Mouse (Mus musculus): ENCODE measurements around the gene Mcrip1. TPM values are rescaled to one million over a fixed set of nuclear protein-coding genes. Genes with fewer than 3 reads are reported as not detected.
A peak's percentile ranks its signal among the peaks of the same experiment; 100 is the strongest.

Mcrip1 gene
- polyA plus RNA-seq, 1 experiment from 2014 or later, result 191 TPM

DNA sequence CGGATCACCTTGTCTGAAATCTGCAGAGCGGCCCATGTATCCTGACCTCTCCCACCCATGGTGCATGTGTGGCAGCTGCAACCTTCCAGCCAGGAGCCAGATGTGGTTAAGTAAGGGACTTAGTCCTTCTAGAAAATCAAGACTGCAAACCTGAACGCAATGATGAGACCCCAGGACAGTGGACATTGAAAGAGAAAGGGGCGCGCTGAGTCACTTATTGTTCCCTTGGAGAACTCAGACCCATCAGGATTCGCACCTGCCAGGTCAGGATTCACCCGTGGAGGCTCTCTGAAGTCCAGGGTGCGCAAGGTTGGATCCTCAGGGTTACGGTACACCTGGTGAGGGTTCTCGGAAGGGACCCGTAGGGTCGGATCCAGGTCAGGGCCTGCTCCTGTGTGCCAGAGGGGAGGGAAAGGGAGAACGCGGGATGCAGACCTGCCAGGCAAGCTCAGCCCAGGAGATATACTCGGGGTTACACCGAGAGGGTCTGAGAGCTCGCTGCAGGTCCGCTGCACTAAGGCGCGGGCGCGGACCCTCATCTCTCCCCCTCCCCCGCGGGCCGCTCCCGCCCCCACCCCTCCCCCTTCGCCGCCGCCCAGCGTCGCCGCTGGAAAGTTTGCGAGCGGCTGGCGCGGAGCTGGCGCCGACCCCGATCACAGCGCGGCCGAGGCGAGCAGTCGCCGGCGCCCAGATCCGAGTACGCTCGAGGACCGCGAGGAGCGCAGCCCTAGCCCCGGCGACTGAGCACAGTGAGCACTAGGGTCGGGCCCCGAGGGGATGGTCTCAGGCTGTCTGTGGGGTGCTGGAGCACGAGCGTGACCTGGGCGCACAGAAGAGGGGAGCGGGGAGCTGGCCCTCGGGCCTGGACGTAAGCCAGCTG, 19.2 kb downstream of the Mcrip1 start, which contains the start of gene Gcgr:
Gene Gcgr, plus strand, starts transcription at position 615 of the 880 bp plus-strand sequence.
- 9% methylated on average over 52 of the region's 62 CpGs for WGBS
- Histone ChIP-seq H3K4me2 (ENCODE audit: low read length) (peak within 1 kb of the TSS; percentile 84), H3K9me3 (ENCODE audit: control insufficient read depth, low read length) (no peaks in the 10 kb centered on the region), H3K27me3 (replicated peaks; ENCODE audit: control insufficient read depth, insufficient read depth, low read length) (peaks cover 65% of the 10 kb centered on the region), H3K9ac (ENCODE audit: low read length) (peak within 1 kb of the TSS; percentile 41), H3K4me3 (ENCODE audit: low read depth, low read length) (peak within 1 kb of the TSS; percentile 39), H3K36me3 (ENCODE audit: control insufficient read depth, insufficient read depth, low read length) (no peaks in the 10 kb centered on the region), H3K27ac (ENCODE audit: low read depth) (no peak within 1 kb of the TSS), H3K4me1 (replicated peaks; ENCODE audit: control insufficient read depth, insufficient read depth, low read length) (peaks cover 2% of the 10 kb centered on the region; the same call in 1 of the 2 replicates)
- DNase-seq (ENCODE audit: low spot score), result peak; percentile 69
- peak; percentile 50 for ATAC-seq (replicated peaks; ENCODE audit: low FRiP score, low TSS enrichment, low read depth)

DNA sequence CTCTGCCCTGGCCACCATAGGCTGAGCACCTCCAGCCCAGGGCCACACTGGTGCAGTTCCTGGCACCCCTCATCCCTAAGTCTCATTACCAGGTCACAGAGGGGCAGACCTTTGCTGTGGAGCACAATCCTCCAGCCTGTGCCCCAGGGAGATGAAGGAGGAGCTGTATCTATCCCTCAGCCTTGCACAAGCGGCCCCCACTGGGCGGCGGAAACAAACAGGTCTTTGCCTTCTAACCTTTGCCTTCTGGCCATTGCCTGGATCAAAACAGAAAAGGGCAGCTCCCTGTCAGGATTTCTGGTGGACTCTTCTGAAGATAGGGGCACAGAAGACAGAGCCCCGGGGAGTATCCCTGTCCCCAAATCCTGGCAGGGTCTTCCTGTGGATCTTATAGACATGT, 20.6 kb downstream of the Mcrip1 start:
- peaks cover 60% of the 10 kb centered on the region for H3K27me3 ChIP-seq (replicated peaks; ENCODE audit: control insufficient read depth, insufficient read depth, low read length)
- WGBS, result 59% methylated on average over 4 of the region's 4 CpGs

DNA sequence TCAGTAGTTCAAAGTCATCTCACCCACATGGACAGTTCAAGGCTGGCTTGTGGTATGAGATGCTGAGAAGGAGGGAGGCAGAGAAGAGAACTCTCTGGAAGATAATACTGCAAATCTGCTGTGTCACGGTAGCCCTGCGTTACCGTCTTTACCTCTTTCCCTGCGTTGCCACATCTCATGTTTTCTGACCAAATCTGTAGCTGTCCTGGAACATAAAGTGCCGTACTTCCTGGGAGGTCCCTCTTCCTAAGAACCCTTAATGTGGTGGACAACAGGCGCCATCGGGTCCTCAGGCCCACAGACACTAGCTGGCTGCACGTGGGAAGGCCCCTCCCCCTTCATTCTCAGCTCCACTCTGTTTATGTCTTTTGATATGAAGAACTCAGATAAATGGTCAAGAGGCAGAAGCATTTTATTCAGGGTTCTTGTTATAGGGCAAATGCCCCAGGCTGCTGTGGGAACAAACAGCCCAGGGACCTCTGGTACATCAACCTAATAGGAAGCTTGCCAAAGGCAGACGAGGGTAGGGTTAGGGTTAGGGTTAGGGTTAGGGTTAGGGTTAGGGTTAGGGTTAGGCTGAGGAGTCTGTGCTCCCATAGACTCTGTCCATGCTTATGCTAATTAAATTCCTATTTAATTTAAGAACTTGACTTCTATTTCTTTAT, 21.7 kb downstream of the Mcrip1 start:
- H3K27ac ChIP-seq (ENCODE audit: low read depth), result no peak overlapping the region
- no peak overlapping the region for H3K9ac ChIP-seq (ENCODE audit: low read length)
- H3K27me3 ChIP-seq (replicated peaks; ENCODE audit: control insufficient read depth, insufficient read depth, low read length), result peaks cover 52% of the 10 kb centered on the region
- no peaks in the 10 kb centered on the region for H3K36me3 ChIP-seq (ENCODE audit: control insufficient read depth, insufficient read depth, low read length)
- WGBS, result 77% methylated on average over 9 of the region's 9 CpGs
- ATAC-seq (replicated peaks; ENCODE audit: low FRiP score, low TSS enrichment, low read depth) (no peak), DNase-seq (ENCODE audit: low spot score) (no peak)
- H3K4me2 ChIP-seq (ENCODE audit: low read length), result no peak overlapping the region
- H3K4me3 ChIP-seq (ENCODE audit: low read depth, low read length), result no peak overlapping the region
- peaks cover 2% of the 10 kb centered on the region; the same call in 1 of the 2 replicates for H3K4me1 ChIP-seq (replicated peaks; ENCODE audit: control insufficient read depth, insufficient read depth, low read length)
- no peaks in the 10 kb centered on the region for H3K9me3 ChIP-seq (ENCODE audit: control insufficient read depth, low read length)

More for the DNA sequence above, 20.6 kb downstream of the Mcrip1 start:
- no peak overlapping the region for H3K27ac ChIP-seq (ENCODE audit: low read depth)
- H3K4me1 ChIP-seq (replicated peaks; ENCODE audit: control insufficient read depth, insufficient read depth, low read length), result peaks cover 2% of the 10 kb centered on the region; the same call in 1 of the 2 replicates
- H3K4me2 ChIP-seq (ENCODE audit: low read length), result no peak overlapping the region
- no peak overlapping the region for H3K4me3 ChIP-seq (ENCODE audit: low read depth, low read length)
- H3K9me3 ChIP-seq (ENCODE audit: control insufficient read depth, low read length), result no peaks in the 10 kb centered on the region
- DNase-seq (ENCODE audit: low spot score), result no peak
- no peaks in the 10 kb centered on the region for H3K36me3 ChIP-seq (ENCODE audit: control insufficient read depth, insufficient read depth, low read length)
- ATAC-seq (replicated peaks; ENCODE audit: low FRiP score, low TSS enrichment, low read depth), result no peak
- no peak overlapping the region for H3K9ac ChIP-seq (ENCODE audit: low read length)

DNA sequence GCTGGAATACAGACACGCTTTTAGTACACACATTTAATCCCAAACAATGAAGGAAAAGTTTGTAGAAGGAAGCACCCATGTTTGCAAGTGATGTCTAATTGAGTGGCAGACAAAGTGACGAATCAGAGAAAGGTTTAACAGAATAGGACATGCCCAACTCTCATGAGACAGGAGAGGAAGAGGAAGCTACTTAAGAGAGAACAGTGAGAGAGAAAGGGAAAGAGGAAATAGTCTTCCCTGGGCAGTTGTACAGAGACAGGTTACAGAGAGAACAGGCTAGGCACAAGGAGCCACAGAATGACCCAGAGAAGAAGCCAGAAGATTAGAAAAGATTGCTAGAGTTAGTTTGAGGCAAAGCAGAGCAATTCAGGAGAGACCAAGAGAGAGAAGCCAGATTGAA, 23.6 kb downstream of the Mcrip1 start:
- Histone ChIP-seq H3K9ac (ENCODE audit: low read length) (no peak overlapping the region), H3K27me3 (replicated peaks; ENCODE audit: control insufficient read depth, insufficient read depth, low read length) (peaks cover 34% of the 10 kb centered on the region), H3K27ac (ENCODE audit: low read depth) (no peak overlapping the region), H3K4me3 (ENCODE audit: low read depth, low read length) (no peak overlapping the region), H3K4me2 (ENCODE audit: low read length) (no peak overlapping the region), H3K4me1 (replicated peaks; ENCODE audit: control insufficient read depth, insufficient read depth, low read length) (peaks cover 2% of the 10 kb centered on the region; the same call in 1 of the 2 replicates), H3K36me3 (ENCODE audit: control insufficient read depth, insufficient read depth, low read length) (no peaks in the 10 kb centered on the region), H3K9me3 (ENCODE audit: control insufficient read depth, low read length) (no peaks in the 10 kb centered on the region)
- 76% methylated on average over 2 of the region's 2 CpGs for WGBS
- DNase-seq (ENCODE audit: low spot score), result no peak
- no peak for ATAC-seq (replicated peaks; ENCODE audit: low FRiP score, low TSS enrichment, low read depth)

DNA sequence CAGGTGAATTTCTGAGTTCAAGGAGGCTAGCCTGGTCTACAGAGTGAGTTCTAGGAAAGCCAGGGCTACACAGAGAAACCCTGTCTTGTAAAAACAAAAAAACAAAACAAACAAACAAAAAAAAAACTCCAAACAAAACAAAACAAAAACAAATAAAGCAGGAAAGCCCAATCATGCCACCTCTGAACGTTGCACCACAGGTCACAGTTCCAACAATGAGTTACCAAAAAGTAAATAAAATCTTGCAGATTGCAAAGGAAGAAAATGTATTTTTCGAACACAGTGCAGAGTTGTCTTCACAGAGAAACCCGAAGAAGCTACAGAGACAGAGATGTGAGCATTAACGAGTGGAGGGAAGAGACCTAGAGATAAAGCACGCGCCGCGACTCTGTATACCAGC, 26.9 kb downstream of the Mcrip1 start:
- DNase-seq (ENCODE audit: low spot score), result no peak
- peaks cover 2% of the 10 kb centered on the region; the same call in 1 of the 2 replicates for H3K27me3 ChIP-seq (replicated peaks; ENCODE audit: control insufficient read depth, insufficient read depth, low read length)
- 84% methylated on average over 8 of the region's 8 CpGs for WGBS
- no peaks in the 10 kb centered on the region; the same call in 1 of the 2 replicates for H3K4me1 ChIP-seq (replicated peaks; ENCODE audit: control insufficient read depth, insufficient read depth, low read length)
- no peaks in the 10 kb centered on the region for H3K9me3 ChIP-seq (ENCODE audit: control insufficient read depth, low read length)
- H3K9ac ChIP-seq (ENCODE audit: low read length), result no peak overlapping the region
- H3K27ac ChIP-seq (ENCODE audit: low read depth), result no peak overlapping the region
- H3K4me3 ChIP-seq (ENCODE audit: low read depth, low read length), result no peak overlapping the region
- no peaks in the 10 kb centered on the region for H3K36me3 ChIP-seq (ENCODE audit: control insufficient read depth, insufficient read depth, low read length)
- H3K4me2 ChIP-seq (ENCODE audit: low read length), result no peak overlapping the region
- ATAC-seq (replicated peaks; ENCODE audit: low FRiP score, low TSS enrichment, low read depth), result no peak

DNA sequence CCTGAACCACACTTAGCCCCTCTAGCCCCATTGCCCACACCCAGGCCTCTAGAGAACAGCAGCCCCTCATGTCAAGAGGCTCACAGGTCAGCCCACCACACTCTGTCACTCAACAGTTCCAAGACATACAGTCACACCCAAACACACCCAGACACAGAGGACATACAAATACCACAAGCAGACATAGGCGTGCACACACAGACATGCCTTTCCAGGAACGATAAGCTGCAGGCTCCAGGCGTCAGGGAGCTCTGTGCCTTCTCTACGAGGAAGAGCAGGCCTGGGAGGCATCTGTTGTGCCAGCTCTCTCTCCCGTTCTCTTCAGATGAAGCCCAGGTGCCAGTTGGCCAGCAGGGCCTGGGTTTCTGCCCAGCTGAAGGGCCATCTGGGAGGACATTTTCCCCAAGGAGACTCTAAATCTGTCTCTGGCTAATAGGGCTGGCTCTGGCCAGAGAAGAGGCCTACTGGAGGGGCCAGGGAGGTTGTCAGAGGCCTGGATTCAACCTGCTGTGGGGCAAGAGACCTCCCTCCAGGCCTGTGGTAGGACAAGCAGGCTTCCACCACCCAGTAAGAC, 28.5 kb downstream of the Mcrip1 start:
- H3K4me3 ChIP-seq (ENCODE audit: low read depth, low read length), result no peak overlapping the region
- H3K27ac ChIP-seq (ENCODE audit: low read depth), result no peak overlapping the region
- ATAC-seq (replicated peaks; ENCODE audit: low FRiP score, low TSS enrichment, low read depth) (no peak), DNase-seq (ENCODE audit: low spot score) (no peak)
- H3K4me1 ChIP-seq (replicated peaks; ENCODE audit: control insufficient read depth, insufficient read depth, low read length), result no peaks in the 10 kb centered on the region; the same call in 1 of the 2 replicates
- no peaks in the 10 kb centered on the region for H3K36me3 ChIP-seq (ENCODE audit: control insufficient read depth, insufficient read depth, low read length)
- H3K9ac ChIP-seq (ENCODE audit: low read length), result no peak overlapping the region
- no peaks in the 10 kb centered on the region for H3K27me3 ChIP-seq (replicated peaks; ENCODE audit: control insufficient read depth, insufficient read depth, low read length)
- no peaks in the 10 kb centered on the region for H3K9me3 ChIP-seq (ENCODE audit: control insufficient read depth, low read length)
- H3K4me2 ChIP-seq (ENCODE audit: low read length), result no peak overlapping the region
- WGBS, result 61% methylated on average over 5 of the region's 5 CpGs

DNA sequence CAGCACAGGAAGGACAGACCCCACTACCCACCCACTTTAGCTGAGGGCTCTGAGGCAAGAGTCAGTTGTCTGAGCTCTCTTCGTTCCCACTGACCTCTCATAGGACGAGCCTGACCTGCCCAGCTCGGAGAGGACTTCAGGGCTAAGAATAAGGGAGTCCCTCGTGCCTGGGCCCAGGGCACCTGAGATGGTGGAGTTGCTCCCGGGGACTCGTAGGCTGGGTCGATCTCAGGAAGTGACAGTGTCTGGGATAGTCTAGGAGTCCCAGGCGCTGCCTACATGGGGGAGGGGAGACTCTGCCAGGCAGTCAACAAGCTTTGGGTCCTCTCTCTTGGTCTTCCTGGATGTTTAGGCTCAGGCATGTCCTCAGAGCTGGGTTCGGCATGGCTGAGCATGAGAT, 29.0 kb downstream of the Mcrip1 start:
- no peak overlapping the region for H3K4me3 ChIP-seq (ENCODE audit: low read depth, low read length)
- no peak for ATAC-seq (replicated peaks; ENCODE audit: low FRiP score, low TSS enrichment, low read depth)
- H3K9me3 ChIP-seq (ENCODE audit: control insufficient read depth, low read length), result no peaks in the 10 kb centered on the region
- no peak overlapping the region for H3K9ac ChIP-seq (ENCODE audit: low read length)
- no peaks in the 10 kb centered on the region; the same call in 1 of the 2 replicates for H3K4me1 ChIP-seq (replicated peaks; ENCODE audit: control insufficient read depth, insufficient read depth, low read length)
- DNase-seq (ENCODE audit: low spot score), result no peak
- H3K27me3 ChIP-seq (replicated peaks; ENCODE audit: control insufficient read depth, insufficient read depth, low read length), result no peaks in the 10 kb centered on the region
- WGBS, result 72% methylated on average over 9 of the region's 9 CpGs
- H3K4me2 ChIP-seq (ENCODE audit: low read length), result no peak overlapping the region
- no peak overlapping the region for H3K27ac ChIP-seq (ENCODE audit: low read depth)
- H3K36me3 ChIP-seq (ENCODE audit: control insufficient read depth, insufficient read depth, low read length), result no peaks in the 10 kb centered on the region

DNA sequence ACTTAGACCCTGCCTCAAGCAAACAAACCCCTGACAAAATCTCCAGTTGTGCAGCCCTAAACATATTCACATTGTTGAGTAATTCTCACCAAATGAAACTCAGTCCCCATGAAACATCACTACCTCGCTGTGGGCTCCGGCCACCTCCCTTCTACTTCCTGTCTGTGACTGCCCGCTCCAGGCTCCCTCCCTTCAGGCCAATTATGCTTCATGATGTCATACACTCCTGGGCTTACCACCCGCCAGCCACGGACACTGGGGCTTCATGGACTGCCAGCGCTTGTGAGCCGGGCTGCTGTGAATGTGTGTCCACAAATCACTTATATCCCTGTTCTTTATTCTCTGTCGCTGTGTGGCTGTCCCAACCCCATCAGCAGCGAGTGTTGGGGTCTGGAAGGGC, 29.8 kb downstream of the Mcrip1 start:
- no peak overlapping the region for H3K9ac ChIP-seq (ENCODE audit: low read length)
- H3K27ac ChIP-seq (ENCODE audit: low read depth), result no peak overlapping the region
- DNase-seq (ENCODE audit: low spot score) (no peak), ATAC-seq (replicated peaks; ENCODE audit: low FRiP score, low TSS enrichment, low read depth) (no peak)
- no peaks in the 10 kb centered on the region for H3K9me3 ChIP-seq (ENCODE audit: control insufficient read depth, low read length)
- no peaks in the 10 kb centered on the region; the same call in 1 of the 2 replicates for H3K4me1 ChIP-seq (replicated peaks; ENCODE audit: control insufficient read depth, insufficient read depth, low read length)
- no peaks in the 10 kb centered on the region for H3K27me3 ChIP-seq (replicated peaks; ENCODE audit: control insufficient read depth, insufficient read depth, low read length)
- H3K4me3 ChIP-seq (ENCODE audit: low read depth, low read length), result no peak overlapping the region
- H3K36me3 ChIP-seq (ENCODE audit: control insufficient read depth, insufficient read depth, low read length), result no peaks in the 10 kb centered on the region
- H3K4me2 ChIP-seq (ENCODE audit: low read length), result 0 out of 2 replicates have a peak overlapping the region, but pooled peaks have one; percentile 4
- 40% methylated on average over 9 of the region's 9 CpGs for WGBS
